ENCODE assay signal across 19 mouse cellular contexts in the genomic region with DNA sequence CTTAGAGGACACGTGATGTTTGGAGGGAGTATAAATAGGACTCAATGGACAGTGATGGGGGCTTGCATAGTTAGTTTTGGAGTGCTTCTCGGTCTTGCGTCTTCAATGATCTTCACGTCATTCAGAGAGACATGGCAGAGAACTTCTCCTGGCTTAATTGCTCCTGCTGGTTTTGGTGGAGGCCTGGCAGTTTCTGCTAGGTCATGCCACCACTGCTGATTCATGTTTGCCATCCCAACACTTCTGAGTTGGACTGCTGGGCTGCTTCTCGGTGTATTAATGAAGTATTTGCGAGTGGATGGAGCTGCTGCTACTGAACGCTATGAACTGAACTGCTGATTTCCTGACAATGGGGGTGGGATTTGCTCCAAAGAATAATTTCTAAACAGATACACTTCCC.
"Had no signal": no experiment of that assay in that cellular context is flagged by ENCODE, and none has a peak within 500 bp of the region (broad histone marks: within the 10 kb centered on the region; RNA-seq: fewer than 3 reads in every experiment).

No protein-coding gene starts in this region.

- H3K4me2 ChIP-seq: lung, embryonic 15.5 days; stomach, embryonic 15.5 days had no signal

- H3K4me3 ChIP-seq: left cerebral cortex, adult 2 months; lung, embryonic 15.5 days; midbrain, embryonic 10.5 days; midbrain, embryonic 15.5 days; neural tube, embryonic 13.5 days; stomach, embryonic 15.5 days had no signal

- H3K27me3 ChIP-seq: lung, embryonic 15.5 days; midbrain, embryonic 15.5 days; neural tube, embryonic 13.5 days; stomach, embryonic 15.5 days had no signal

- H3K9ac ChIP-seq: lung, embryonic 15.5 days; midbrain, embryonic 15.5 days; neural tube, embryonic 13.5 days; stomach, embryonic 15.5 days had no signal

- H3K9me3 ChIP-seq: lung, embryonic 15.5 days; megakaryocyte, embryonic 14.5 days; midbrain, embryonic 10.5 days; midbrain, embryonic 15.5 days; neural tube, embryonic 13.5 days; stomach, embryonic 15.5 days had no signal

- ATAC-seq: intestine, postnatal 0 days had no signal

- DNase-seq: kidney, adult 2 months; kidney, postnatal 10 days; kidney, postnatal 36 days; layer of hippocampus, postnatal 36 days; lung, adult 18-20 months; lung, postnatal 10 days; lung, postnatal 36 days; retina, postnatal 1 day; right cerebral cortex, postnatal 25 days; spleen, adult 18-20 months; thymus, postnatal 25 days had no signal

- H3K27ac ChIP-seq: left cerebral cortex, adult 2 months; midbrain, embryonic 10.5 days; stomach, embryonic 15.5 days had no signal
